Mouse (Mus musculus) CH12.LX (cell line): ENCODE data around the gene Pigf. TPM values are rescaled to one million over a fixed set of nuclear protein-coding genes. Genes with fewer than 3 reads are reported as not detected.
A peak's percentile ranks its signal among the peaks of the same experiment; 100 is the strongest.

Source experiments
- DNase-seq: peaks from one replicate; pipeline ENCODE4 v3.0.0-alpha.2; 2013; ENCODE audit errors: extremely low read depth
- H3K27ac ChIP-seq: 2 replicates; pipeline ENCODE4 v1.5.1; 2012; ENCODE audit warnings: low read depth, mild to moderate bottlenecking, control low read depth, moderate library complexity; ENCODE audit not compliant: insufficient read depth
- H3K27me3 ChIP-seq: replicated peaks from 2 replicates; pipeline ENCODE3; 2012; ENCODE audit warnings: inconsistent platforms
- H3K36me3 ChIP-seq, 2 experiments: replicated peaks in 1 of 2; 2 replicates each; pipeline versions ENCODE3 to v1.6.1; 2012; ENCODE audit warnings: inconsistent platforms in 1 of 2, low read length in 1 of 2, mild to moderate bottlenecking in 1 of 2, mixed read lengths in 1 of 2, moderate library complexity in 1 of 2; ENCODE audit not compliant: control insufficient read depth in 1 of 2, insufficient read depth in 1 of 2
- H3K4me1 ChIP-seq, 2 experiments: 2 replicates each; pipeline ENCODE4 v1.6.1; 2012; ENCODE audit warnings: inconsistent platforms in 1 of 2, moderate library complexity in 1 of 2; ENCODE audit not compliant: insufficient read depth in 2 of 2, control insufficient read depth in 1 of 2
- H3K4me2 ChIP-seq: 2 replicates; pipeline ENCODE4 v1.6.1; 2012; ENCODE audit warnings: low read depth, mild to moderate bottlenecking, control low read depth; ENCODE audit not compliant: poor library complexity, insufficient read depth, severe bottlenecking
- H3K4me3 ChIP-seq, 3 experiments: fragments of 150-350 bp in 1 of 3; sonication (generic) in 1 of 3; replicated peaks in 1 of 3; 2 replicates each; pipeline versions ENCODE3 to v1.5.1; 2011 to 2012; ENCODE audit warnings: low read depth in 2 of 3, low read length in 2 of 3, mild to moderate bottlenecking in 2 of 3, moderate library complexity in 2 of 3, control low read depth in 1 of 3, improper control_type of control experiment in 1 of 3, inconsistent platforms in 1 of 3, mixed read lengths in 1 of 3; ENCODE audit not compliant: poor library complexity in 1 of 3
- H3K79me2 ChIP-seq: replicated peaks from 2 replicates; pipeline ENCODE4 v1.6.1; 2012; ENCODE audit warnings: mild to moderate bottlenecking, moderate library complexity; ENCODE audit not compliant: control insufficient read depth, poor library complexity, insufficient read depth, severe bottlenecking; ENCODE audit errors: extremely low read depth
- H3K9ac ChIP-seq: 2 replicates; pipeline ENCODE4 v1.6.1; 2012; ENCODE audit warnings: low read depth, mild to moderate bottlenecking, control low read depth, moderate library complexity; ENCODE audit not compliant: insufficient read depth
- H3K9me3 ChIP-seq: replicated peaks from 2 replicates; pipeline ENCODE3; 2012; ENCODE audit warnings: low read length, inconsistent platforms, mixed read lengths
- BHLHE40 ChIP-seq: IDR thresholded peaks from 2 replicates; pipeline ENCODE4 v1.6.1; 2011; ENCODE audit warnings: mild to moderate bottlenecking, low read depth, low read length, improper control_type of control experiment
- CTCF ChIP-seq, 2 experiments: IDR thresholded peaks in 1 of 2; conservative IDR thresholded peaks in 1 of 2; 2 replicates each; pipeline ENCODE4 v1.5.1; 2011 to 2012; ENCODE audit warnings: low read depth in 2 of 2, low read length in 2 of 2, improper control_type of control experiment in 1 of 2, inconsistent platforms in 1 of 2, mild to moderate bottlenecking in 1 of 2, moderate library complexity in 1 of 2
- ELF1 ChIP-seq: IDR thresholded peaks from 2 replicates; pipeline ENCODE4 v1.6.1; 2014; ENCODE audit warnings: low read depth, mild to moderate bottlenecking, inconsistent platforms, low read length, improper control_type of control experiment
- GABPA ChIP-seq: IDR thresholded peaks from 2 replicates; pipeline ENCODE4 v1.6.1; 2012; ENCODE audit warnings: low read depth, low read length, improper control_type of control experiment, inconsistent platforms; ENCODE audit not compliant: insufficient replicate concordance
- IRF4 ChIP-seq: IDR thresholded peaks from 2 replicates; pipeline ENCODE4 v1.6.1; 2014; ENCODE audit warnings: low read depth, mild to moderate bottlenecking, inconsistent platforms, low read length, improper control_type of control experiment
- JUN ChIP-seq: IDR thresholded peaks from 2 replicates; pipeline ENCODE4 v1.6.1; 2011; ENCODE audit warnings: low read depth, mild to moderate bottlenecking, low read length, improper control_type of control experiment, moderate library complexity; ENCODE audit not compliant: insufficient read depth
- JUND ChIP-seq: conservative IDR thresholded peaks from 2 replicates; pipeline ENCODE4 v1.6.1; 2011; ENCODE audit warnings: low read depth, low read length, improper control_type of control experiment
- MAFK ChIP-seq: IDR thresholded peaks from 2 replicates; pipeline ENCODE4 v1.6.1; 2011; ENCODE audit warnings: low read length, improper control_type of control experiment; ENCODE audit not compliant: insufficient replicate concordance
- MAX ChIP-seq: IDR thresholded peaks from 2 replicates; pipeline ENCODE4 v1.6.1; 2011; ENCODE audit warnings: low read length, improper control_type of control experiment
- MEF2A ChIP-seq: IDR thresholded peaks from 2 replicates; pipeline ENCODE4 v1.6.1; 2014; ENCODE audit warnings: low read depth, mild to moderate bottlenecking, inconsistent platforms, low read length, improper control_type of control experiment, borderline replicate concordance
- MYC ChIP-seq: IDR thresholded peaks from 2 replicates; pipeline ENCODE4 v1.6.1; 2011; ENCODE audit warnings: low read depth, mild to moderate bottlenecking, improper control_type of control experiment, low read length
- NELFE ChIP-seq: IDR thresholded peaks from 2 replicates; pipeline ENCODE4 v1.6.1; 2011; ENCODE audit warnings: low read depth, low read length, improper control_type of control experiment
- PAX5 ChIP-seq: IDR thresholded peaks from 2 replicates; pipeline ENCODE4 v1.6.1; 2012; ENCODE audit warnings: low read length, inconsistent platforms, mixed read lengths
- RAD21 ChIP-seq: IDR thresholded peaks from 2 replicates; pipeline ENCODE4 v1.6.1; 2011; ENCODE audit warnings: low read depth, mild to moderate bottlenecking, low read length, improper control_type of control experiment, moderate library complexity
- SIN3A ChIP-seq: IDR thresholded peaks from 2 replicates; pipeline ENCODE4 v1.6.1; 2012; ENCODE audit warnings: low read length, improper control_type of control experiment, inconsistent platforms
- SMC3 ChIP-seq: IDR thresholded peaks from 2 replicates; pipeline ENCODE4 v1.6.1; 2011; ENCODE audit warnings: low read depth, low read length, improper control_type of control experiment
- TCF12 ChIP-seq: IDR thresholded peaks from 2 replicates; pipeline ENCODE4 v1.6.1; 2014; ENCODE audit warnings: low read depth, mild to moderate bottlenecking, inconsistent platforms, low read length, improper control_type of control experiment
- ZC3H11A ChIP-seq: IDR thresholded peaks from 2 replicates; pipeline ENCODE4 v1.6.1; 2012; ENCODE audit warnings: low read depth, mild to moderate bottlenecking, inconsistent platforms, low read length, improper control_type of control experiment
- ZMIZ1 ChIP-seq: IDR thresholded peaks from 2 replicates; pipeline ENCODE4 v1.6.1; 2012; ENCODE audit warnings: low read depth, mild to moderate bottlenecking, inconsistent platforms, low read length, improper control_type of control experiment
- ZNF384 ChIP-seq: IDR thresholded peaks from 2 replicates; pipeline ENCODE4 v1.6.1; 2012; ENCODE audit warnings: low read depth, low read length, improper control_type of control experiment, inconsistent platforms
- dilution Hi-C: fragments of 300-500 bp; cut with MboI; formaldehyde crosslinking; loops from 2 replicates; pipeline ENCODE4 v1.14.3; 2020; ENCODE audit warnings: low sequenced_read_pairs; ENCODE audit not compliant: extremely low pct_unique_long_range_greater_than_20kb, extremely low pct_ligation_motif_present
- in situ Hi-C: fragments of 300-500 bp; cut with MboI; formaldehyde crosslinking; loops from 3 replicates; pipeline ENCODE4 v1.14.3; 2019; ENCODE audit warnings: low sequenced_read_pairs, low pct_ligation_motif_present, low pct_unique_long_range_greater_than_20kb, mixed read lengths
- polyA plus RNA-seq: library from polyadenylated mRNA; unstranded; fragments of >175 nt; gene quantifications from 2 replicates; pipeline ENCODE4 v1.2.1, GENCODE M21; 2012; ENCODE audit warnings: low read depth; ENCODE audit not compliant: insufficient read length
- total RNA-seq, 2 experiments: library from RNA; depleted of rRNA; stranded (reverse); fragments of 300-350 nt in 1 of 2; fragments of >200 nt in 1 of 2; gene quantifications; 2 replicates each; pipeline ENCODE4 v1.2.3; 2012 to 2014

Pigf gene
- total and polyA plus RNA-seq, 3 experiments: 33.6 to 70.8 (median 37.6) TPM

- no peak overlapping the region for H3K4me3 ChIP-seq
- peak; percentile 92 for DNase-seq
- no peaks in the 10 kb centered on the region for H3K79me2 ChIP-seq
- peak overlapping the region; percentile 33; the same call in 1 of the 2 replicates for H3K4me2 ChIP-seq
- peak overlapping the region; percentile 36; the same call in 1 of the 2 replicates for H3K9ac ChIP-seq
- in situ Hi-C loops (loop anchor here (5.0 to 25.0 kb wide), 2 partner anchors 127 to 557 kb away; partner anchors contain the start of gene Tmem247), dilution Hi-C loops (no loop called here)
- no peaks in the 10 kb centered on the region for H3K27me3 ChIP-seq
- TF ChIP-seq BHLHE40 (peak; percentile 22; the same call in 1 of the 2 replicates), ZC3H11A (peak; percentile 95), ZMIZ1 (no peak), GABPA (no peak), JUN (no peak), JUND (0 out of 2 replicates have a peak, but pooled peaks have one; percentile 42), ZNF384 (no peak), SMC3 (peak; percentile 100), MEF2A (peak; percentile 67), MAFK (peak; percentile 25; the same call in 1 of the 2 replicates), ELF1 (no peak; the same call in 1 of the 2 replicates), TCF12 (0 out of 2 replicates have a peak, but pooled peaks have one; percentile 8), IRF4 (peak; percentile 71; the same call in 1 of the 2 replicates), MYC (peak; percentile 73; the same call in 1 of the 2 replicates), NELFE (peak; percentile 83; the same call in 1 of the 2 replicates), SIN3A (no peak), RAD21 (peak; percentile 92), MAX (peak; percentile 32; the same call in 1 of the 2 replicates), CTCF (conservative IDR thresholded peaks at IDR 0.05 in 1 of 2, IDR thresholded peaks at IDR 0.05 in 1 of 2; ENCODE audit: low read depth in 2 of 2, low read length in 2 of 2) (peak; percentile 90 to 100)
- H3K27ac ChIP-seq: no peak overlapping the region
- 0 out of 4 replicates have a peak, but pooled peaks cover 0 to 2% of the 10 kb centered on the region in 2 experiments for H3K4me1 ChIP-seq
- H3K9me3 ChIP-seq: no peaks in the 10 kb centered on the region
- H3K36me3 ChIP-seq: no peaks in the 10 kb centered on the region
These were observed 19.2 kb upstream of the Pigf start for GRCm38 (mm10) chr17:87044364-87044763.

GRCm38 (mm10) chr17:87041739-87042138 lies 16.5 kb upstream of the Pigf start:
- no peak overlapping the region for H3K27ac ChIP-seq
- no peak overlapping the region for H3K4me2 ChIP-seq
- no peak overlapping the region for H3K4me3 ChIP-seq
- TF ChIP-seq CTCF (conservative IDR thresholded peaks at IDR 0.05 in 1 of 2, IDR thresholded peaks at IDR 0.05 in 1 of 2; ENCODE audit: low read depth in 2 of 2, low read length in 2 of 2) (no peak), MEF2A (no peak), JUND (no peak), PAX5 (no peak)
- H3K79me2 ChIP-seq: no peaks in the 10 kb centered on the region
- no peaks in the 10 kb centered on the region for H3K9me3 ChIP-seq
- in situ Hi-C loops (loop anchor here (5.0 to 25.0 kb wide), 2 partner anchors 124 to 554 kb away; partner anchors contain the start of gene Tmem247), dilution Hi-C loops (no loop called here)
- no peaks in the 10 kb centered on the region for H3K27me3 ChIP-seq
- no peak for DNase-seq
- H3K36me3 ChIP-seq: peaks cover 4 to 18% of the 10 kb centered on the region in 2 experiments
- H3K4me1 ChIP-seq: 0 out of 4 replicates have a peak, but pooled peaks cover 0 to 2% of the 10 kb centered on the region in 2 experiments
- no peak overlapping the region for H3K9ac ChIP-seq
